Mouse (Mus musculus) neural tube, embryonic 14.5 days (tissue): Measurements from ENCODE around the gene Ces3a. TPM values are rescaled to one million over a fixed set of nuclear protein-coding genes. Genes with fewer than 3 reads are reported as not detected.

Source experiments
- ATAC-seq: fragments of 200-750 bp; cut with Nextera tagmentation; 2 replicates; pipeline ENCODE4 v1.8.0; 2017; ENCODE audit warnings: low read depth, mild to moderate bottlenecking, moderate TSS enrichment, moderate library complexity
- H3K27ac ChIP-seq: fragments of 300-500 bp; sonication (generic); 2 replicates; pipeline ENCODE4 v1.5.1; 2014; ENCODE audit warnings: low read depth, mild to moderate bottlenecking, control low read depth, low read length, moderate library complexity, mixed read lengths
- H3K27me3 ChIP-seq: fragments of 300-500 bp; sonication (generic); 2 replicates; pipeline ENCODE4 v1.6.1; 2014; ENCODE audit warnings: low read length; ENCODE audit not compliant: control insufficient read depth, insufficient read depth
- H3K36me3 ChIP-seq: fragments of 300-500 bp; sonication (generic); 2 replicates; pipeline ENCODE4 v1.6.1; 2014; ENCODE audit warnings: low read length, mixed read lengths; ENCODE audit not compliant: control insufficient read depth, insufficient read depth
- H3K4me1 ChIP-seq: fragments of 300-500 bp; sonication (generic); 2 replicates; pipeline ENCODE4 v1.6.1; 2014; ENCODE audit warnings: low read length; ENCODE audit not compliant: control insufficient read depth, insufficient read depth
- H3K4me2 ChIP-seq: fragments of 300-500 bp; sonication (generic); 2 replicates; pipeline ENCODE4 v1.6.1; 2014; ENCODE audit warnings: mild to moderate bottlenecking, low read depth, low read length, control low read depth
- H3K4me3 ChIP-seq: fragments of 300-500 bp; sonication (generic); 2 replicates; pipeline ENCODE4 v1.5.1; 2014; ENCODE audit warnings: low read depth, low read length, control low read depth, mixed read lengths
- H3K9ac ChIP-seq: fragments of 300-500 bp; sonication (generic); replicated peaks from 2 replicates; pipeline ENCODE4 v1.6.1; 2014; ENCODE audit warnings: low read depth, mild to moderate bottlenecking, control low read depth, low read length, mixed read lengths
- H3K9me3 ChIP-seq: fragments of 300-500 bp; sonication (generic); 2 replicates; pipeline ENCODE4 v1.6.1; 2016; ENCODE audit warnings: low read length; ENCODE audit not compliant: control insufficient read depth
- WGBS: fragments of 180-500 bp; shearing (Covaris S2); extraction: QIAGEN DNeasy Blood & Tissue Kit; methylation state at CpG from one replicate; pipeline ENCODE4 v1.1.7; 2014; 5-methylcytosine and 5-hydroxymethylcytosine counted together
- polyA plus RNA-seq: library from polyadenylated mRNA; unstranded; fragments of >200 nt; fragmentation: Nextera tagmentation; extraction: Ambion mirVana; gene quantifications from 2 replicates; pipeline ENCODE4 v1.2.1, GENCODE M21; 2014

Ces3a gene
- polyA plus RNA-seq, result not detected in 2 replicates

- no peak within 1 kb of the TSS for H3K9ac ChIP-seq
- H3K27me3 ChIP-seq, result no peaks in the 10 kb centered on the region
- H3K4me1 ChIP-seq, result no peaks in the 10 kb centered on the region
- H3K4me3 ChIP-seq, result no peak within 1 kb of the TSS
- H3K27ac ChIP-seq, result no peak within 1 kb of the TSS
- no peaks in the 10 kb centered on the region for H3K36me3 ChIP-seq
- ATAC-seq, result no peak
- H3K4me2 ChIP-seq, result no peak within 1 kb of the TSS
- no peaks in the 10 kb centered on the region for H3K9me3 ChIP-seq
- WGBS, result 85% methylated on average over 3 of the region's 3 CpGs
These were observed at the start of gene Ces3a for GRCm38 (mm10) chr8:105048371-105048854. Ces3a (plus strand) TSS chr8:105048601.

- H3K4me3 ChIP-seq, result no peak overlapping the region
- no peaks in the 10 kb centered on the region for H3K4me1 ChIP-seq
- no peak overlapping the region for H3K4me2 ChIP-seq
- no peak for ATAC-seq
- H3K9ac ChIP-seq, result no peak overlapping the region
- H3K27me3 ChIP-seq, result no peaks in the 10 kb centered on the region
- H3K27ac ChIP-seq, result no peak overlapping the region
- 84% methylated on average over 6 of the region's 6 CpGs for WGBS
- H3K36me3 ChIP-seq, result no peaks in the 10 kb centered on the region
- H3K9me3 ChIP-seq, result no peaks in the 10 kb centered on the region
These were observed 49.2 kb upstream of the Ces3a start for GRCm38 (mm10) chr8:104999183-104999582.

DNA sequence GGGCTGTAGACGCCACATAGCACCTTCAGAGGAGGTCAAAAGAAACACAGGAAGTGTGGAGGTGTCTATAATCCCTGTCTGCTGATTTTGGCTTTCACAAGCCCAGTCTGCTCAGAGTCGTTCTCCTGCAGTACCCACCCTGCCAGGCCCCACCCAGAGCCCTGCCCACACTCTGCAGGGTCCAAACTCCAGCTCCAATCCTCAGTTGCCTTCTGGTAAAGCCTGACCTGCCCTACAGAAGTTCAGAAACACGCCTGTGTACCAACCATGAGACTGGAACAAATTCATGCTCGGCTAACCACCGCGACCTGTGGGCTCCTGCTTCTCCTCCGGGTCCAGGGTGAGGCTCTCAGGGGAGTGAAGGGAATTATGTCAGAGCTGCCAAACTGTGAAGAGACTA, 47.8 kb upstream of the Ces3a start, which contains the start of gene Ces2h:
TSS of gene Ces2h (plus strand) at position 268 of the 400 bp plus-strand sequence.
- WGBS, result 86% methylated on average over 7 of the region's 7 CpGs
- no peak within 1 kb of the TSS for H3K4me2 ChIP-seq
- no peaks in the 10 kb centered on the region for H3K4me1 ChIP-seq
- H3K9me3 ChIP-seq, result no peaks in the 10 kb centered on the region
- no peak within 1 kb of the TSS for H3K9ac ChIP-seq
- no peaks in the 10 kb centered on the region for H3K36me3 ChIP-seq
- no peak within 1 kb of the TSS for H3K4me3 ChIP-seq
- no peak within 1 kb of the TSS for H3K27ac ChIP-seq
- H3K27me3 ChIP-seq, result no peaks in the 10 kb centered on the region
- no peak for ATAC-seq

DNA sequence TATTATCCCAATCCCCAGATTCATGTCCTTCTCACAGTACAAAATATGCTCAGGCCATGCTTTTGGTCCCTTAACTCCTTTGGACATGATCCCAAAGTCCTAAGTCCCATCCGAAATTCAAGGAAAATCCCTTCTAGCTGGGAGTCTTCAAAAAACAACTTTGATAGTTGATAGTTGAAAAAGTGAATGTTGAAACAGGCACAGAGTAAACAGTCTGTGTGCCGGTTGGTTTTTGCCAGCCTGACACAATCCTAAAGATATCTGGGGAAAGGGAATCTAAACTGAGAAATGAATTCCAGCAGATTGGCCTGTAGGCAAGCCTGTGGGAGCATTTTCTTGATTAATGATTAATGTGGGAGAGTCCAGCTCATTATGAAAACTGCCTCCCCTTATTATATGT, 38.4 kb upstream of the Ces3a start:
- 93% methylated on average over 2 of the region's 2 CpGs for WGBS
- no peaks in the 10 kb centered on the region for H3K27me3 ChIP-seq

GRCm38 (mm10) chr8:105011136-105011535, 37.3 kb upstream of the Ces3a start:
- Histone ChIP-seq H3K4me1 (no peaks in the 10 kb centered on the region), H3K4me2 (no peak overlapping the region), H3K27me3 (no peaks in the 10 kb centered on the region), H3K4me3 (no peak overlapping the region), H3K36me3 (no peaks in the 10 kb centered on the region), H3K9ac (no peak overlapping the region), H3K9me3 (no peaks in the 10 kb centered on the region), H3K27ac (no peak overlapping the region)
- 81% methylated on average over 12 of the region's 12 CpGs for WGBS
- no peak for ATAC-seq

More for the DNA sequence above, 38.4 kb upstream of the Ces3a start:
- Histone ChIP-seq H3K4me3 (no peak overlapping the region), H3K36me3 (no peaks in the 10 kb centered on the region), H3K9ac (no peak overlapping the region), H3K9me3 (no peaks in the 10 kb centered on the region), H3K4me1 (no peaks in the 10 kb centered on the region), H3K4me2 (no peak overlapping the region), H3K27ac (no peak overlapping the region)
- no peak for ATAC-seq

- Histone ChIP-seq H3K9me3 (no peaks in the 10 kb centered on the region), H3K4me3 (no peak overlapping the region), H3K27ac (no peak overlapping the region), H3K4me1 (no peaks in the 10 kb centered on the region), H3K27me3 (no peaks in the 10 kb centered on the region), H3K9ac (no peak overlapping the region), H3K36me3 (no peaks in the 10 kb centered on the region), H3K4me2 (no peak overlapping the region)
- no peak for ATAC-seq
- WGBS, result 95% methylated on average over 5 of the region's 5 CpGs
These were observed 34.0 kb upstream of the Ces3a start for GRCm38 (mm10) chr8:105014391-105014790.

- no peak overlapping the region for H3K4me3 ChIP-seq
- no peak for ATAC-seq
- no peak overlapping the region for H3K4me2 ChIP-seq
- no peaks in the 10 kb centered on the region for H3K4me1 ChIP-seq
- H3K27me3 ChIP-seq, result no peaks in the 10 kb centered on the region
- 67% methylated on average over 1 of the region's 1 CpGs for WGBS
- H3K9me3 ChIP-seq, result no peaks in the 10 kb centered on the region
- no peak overlapping the region for H3K27ac ChIP-seq
- H3K36me3 ChIP-seq, result no peaks in the 10 kb centered on the region
- no peak overlapping the region for H3K9ac ChIP-seq
These were observed 26.4 kb upstream of the Ces3a start for GRCm38 (mm10) chr8:105021954-105022353.

DNA sequence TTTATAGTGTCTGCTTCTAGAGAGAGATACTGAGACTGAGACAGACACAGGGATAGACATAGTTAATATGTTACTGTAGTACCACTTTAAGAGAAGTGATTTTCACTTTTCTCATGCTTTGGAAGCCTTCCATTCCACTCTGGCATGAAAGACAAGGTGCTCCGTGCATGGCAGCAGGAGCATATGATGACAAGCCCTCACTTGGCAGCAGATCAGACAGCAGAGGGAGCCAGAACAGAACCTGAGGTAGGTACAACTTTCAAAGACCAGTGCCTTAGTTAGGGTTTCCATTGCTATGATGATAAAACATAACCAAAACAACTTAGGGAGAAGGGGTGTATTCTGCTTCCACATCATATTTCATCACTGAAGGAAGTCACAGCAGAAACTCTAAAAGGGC, 25.3 kb upstream of the Ces3a start:
- WGBS, result 55% methylated on average over 1 of the region's 1 CpGs
- Histone ChIP-seq H3K27me3 (no peaks in the 10 kb centered on the region), H3K36me3 (no peaks in the 10 kb centered on the region), H3K27ac (no peak overlapping the region), H3K4me2 (no peak overlapping the region), H3K9ac (no peak overlapping the region), H3K9me3 (no peaks in the 10 kb centered on the region), H3K4me3 (no peak overlapping the region), H3K4me1 (no peaks in the 10 kb centered on the region)
- ATAC-seq, result no peak

DNA sequence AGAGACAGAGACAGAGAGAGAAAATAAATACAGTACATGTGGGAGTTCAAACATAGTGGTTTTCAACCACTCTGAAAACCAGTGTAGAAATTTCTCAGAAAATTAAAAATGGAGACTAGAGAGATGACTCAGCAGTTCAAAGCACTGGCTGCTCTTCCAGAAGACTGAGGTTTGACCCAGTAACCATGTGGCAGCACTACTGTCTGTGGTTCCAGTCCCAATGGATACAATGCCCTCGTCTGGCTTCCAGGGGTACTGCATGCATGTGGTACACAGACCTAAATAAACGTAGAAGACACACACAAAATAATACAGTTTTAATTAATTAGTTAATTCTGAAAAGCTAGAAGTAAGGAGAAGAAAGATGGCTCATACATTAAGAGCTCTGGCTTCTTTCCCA, 23.4 kb upstream of the Ces3a start:
- Histone ChIP-seq H3K4me1 (no peaks in the 10 kb centered on the region), H3K27ac (no peak overlapping the region), H3K27me3 (no peaks in the 10 kb centered on the region), H3K36me3 (no peaks in the 10 kb centered on the region), H3K9ac (no peak overlapping the region), H3K9me3 (no peaks in the 10 kb centered on the region), H3K4me2 (no peak overlapping the region), H3K4me3 (no peak overlapping the region)
- 74% methylated on average over 2 of the region's 2 CpGs for WGBS
- no peak for ATAC-seq
